8 mouse cellular contexts compared by ENCODE assay signal in genomic region chr7:82866486-82867270, GRCm38 (mm10). TPM values are rescaled to one million over a fixed set of nuclear protein-coding genes. Genes with fewer than 3 reads are reported as not detected.
DNase-seq lines count a peak whose midpoint lies in the region; ATAC-seq and TF ChIP-seq lines count a peak whose summit lies in the region.

No protein-coding gene starts in this region.

- peaks cover 0 to 2% of the 10 kb centered on the region in 2 experiments; a peak in 1 of 4 replicates for H3K36me3 ChIP-seq in MEL (ENCODE audit: control insufficient read depth in 1 of 2, insufficient read depth in 2 of 2, low read length in 2 of 2)
- peaks cover 11% of the 10 kb centered on the region for H3K36me3 ChIP-seq in forebrain, embryonic 16.5 days (ENCODE audit: control insufficient read depth, insufficient read depth)
- H3K36me3 ChIP-seq in lung, embryonic 15.5 days: peaks cover 11% of the 10 kb centered on the region

- H3K27me3 ChIP-seq in MEL (ENCODE audit: control insufficient read depth in 1 of 2, insufficient read depth in 2 of 2, low read length in 2 of 2): peaks cover 0 to 2% of the 10 kb centered on the region in 2 experiments; a peak in 1 of 4 replicates
- no peaks in the 10 kb centered on the region for H3K27me3 ChIP-seq in forebrain, embryonic 16.5 days (replicated peaks; ENCODE audit: control insufficient read depth, insufficient read depth, low read length)
- no peaks in the 10 kb centered on the region for H3K27me3 ChIP-seq in lung, embryonic 15.5 days

- peak overlapping the region; percentile 77 for H3K27ac ChIP-seq in MEL (ENCODE audit: control insufficient read depth, low read depth, low read length)
- H3K27ac ChIP-seq in forebrain, embryonic 16.5 days (ENCODE audit: low read length): peak overlapping the region; percentile 100
- peak overlapping the region; percentile 100 for H3K27ac ChIP-seq in lung, embryonic 15.5 days
- peak overlapping the region; percentile 99 for H3K27ac ChIP-seq in olfactory bulb, adult 2 months (ENCODE audit: insufficient read depth, low read depth, low read length)

- peak overlapping the region; percentile 82 for H3K9ac ChIP-seq in MEL (ENCODE audit: control insufficient read depth, low read depth, low read length, poor library complexity, severe bottlenecking)
- H3K9ac ChIP-seq in forebrain, embryonic 16.5 days (replicated peaks; ENCODE audit: low read depth, low read length): peak overlapping the region; percentile 82
- peak overlapping the region; percentile 66 for H3K9ac ChIP-seq in lung, embryonic 15.5 days

- peak; percentile 85 for ATAC-seq in forebrain, embryonic 16.5 days
- ATAC-seq in lung, embryonic 15.5 days (ENCODE audit: borderline replicate concordance, extremely low read depth, low FRiP score, low TSS enrichment): peak; percentile 87

- peak in 1 of 2 experiments; percentile 12; a peak in 1 of 4 replicates for TF ChIP-seq POLR2A in MEL (IDR thresholded peaks at IDR 0.05; ENCODE audit: control insufficient read depth in 1 of 2, insufficient read depth in 1 of 2, low read depth in 1 of 2, low read length in 2 of 2, poor library complexity in 1 of 2)
- TF ChIP-seq POLR2A in olfactory bulb, adult 2 months (IDR thresholded peaks at IDR 0.05; ENCODE audit: insufficient read depth, low read depth, low read length): no peak; the same call in none of the 2 replicates

- H3K79me2 ChIP-seq in MEL (ENCODE audit: control insufficient read depth, insufficient read depth, low read length, poor library complexity): peaks cover 5% of the 10 kb centered on the region; the same call in 1 of the 2 replicates

- no peaks in the 10 kb centered on the region for H3K9me3 ChIP-seq in MEL (replicated peaks; ENCODE audit: insufficient read depth, low read length)
- H3K9me3 ChIP-seq in forebrain, embryonic 16.5 days (ENCODE audit: control insufficient read depth, low read length): no peaks in the 10 kb centered on the region
- H3K9me3 ChIP-seq in lung, embryonic 15.5 days: no peaks in the 10 kb centered on the region

- peak; percentile 96 for DNase-seq in MEL (ENCODE audit: low read depth, low spot score)
- DNase-seq in cerebellum, adult 18-20 months: peak; percentile 93 to 98
- DNase-seq in heart, postnatal 36 days: peak; percentile 88 to 91
- peak; percentile 92 to 94 for DNase-seq in layer of hippocampus, adult 8-10 months (ENCODE audit: low spot score in 2 of 2)
- DNase-seq in thymus, adult 18-20 months: peak; percentile 95 to 96

- intact Hi-C loops in heart, postnatal 36 days (cut with DNase I): loop anchor here (2.0 to 10.0 kb wide), 5 partner anchors 149 to 1016 kb away; partner anchors contain the start of genes Mesd, Stard5 and Tlnrd1

- WGBS in forebrain, embryonic 16.5 days: under 1% methylated on average over 38 of the region's 68 CpGs
- under 1% methylated on average over 58 of the region's 68 CpGs for WGBS in lung, embryonic 15.5 days
- WGBS in olfactory bulb, adult 2 months: under 1% methylated on average over 63 of the region's 68 CpGs

- TF ChIP-seq RAD21 in MEL (IDR thresholded peaks at IDR 0.05; ENCODE audit: low read depth, low read length): no peak

- peak overlapping the region; percentile 77 to 90 for H3K4me3 ChIP-seq in MEL (ENCODE audit: control insufficient read depth in 1 of 2, insufficient read depth in 1 of 2, low read depth in 2 of 2, low read length in 2 of 2)
- peak overlapping the region; percentile 91 for H3K4me3 ChIP-seq in forebrain, embryonic 16.5 days (replicated peaks; ENCODE audit: low read length)
- peak overlapping the region; percentile 96 for H3K4me3 ChIP-seq in lung, embryonic 15.5 days
- peak overlapping the region; percentile 69 for H3K4me3 ChIP-seq in olfactory bulb, adult 2 months (ENCODE audit: insufficient read depth, low read depth, low read length)

- H3K4me1 ChIP-seq in MEL (ENCODE audit: control insufficient read depth in 1 of 2, insufficient read depth in 2 of 2, low read length in 2 of 2): peaks cover 0 to 3% of the 10 kb centered on the region in 2 experiments; a peak in 1 of 4 replicates
- H3K4me1 ChIP-seq in forebrain, embryonic 16.5 days (replicated peaks; ENCODE audit: control insufficient read depth, insufficient read depth, low read length): peaks cover 19% of the 10 kb centered on the region
- peaks cover 31% of the 10 kb centered on the region for H3K4me1 ChIP-seq in lung, embryonic 15.5 days
- H3K4me1 ChIP-seq in olfactory bulb, adult 2 months (ENCODE audit: control insufficient read depth, insufficient read depth, low read length): peaks cover 20% of the 10 kb centered on the region

- no peak for TF ChIP-seq EP300 in MEL (IDR thresholded peaks at IDR 0.05; ENCODE audit: low read depth in 1 of 2, low read length in 2 of 2)

- H3K4me2 ChIP-seq in forebrain, embryonic 16.5 days (ENCODE audit: low read length): peak overlapping the region; percentile 56
- H3K4me2 ChIP-seq in lung, embryonic 15.5 days: peak overlapping the region; percentile 92

- no peak for TF ChIP-seq CTCF in MEL (IDR thresholded peaks at IDR 0.05 in 2 of 3, conservative IDR thresholded peaks at IDR 0.05 in 1 of 3; ENCODE audit: control insufficient read depth in 1 of 3, insufficient read depth in 1 of 3, low read depth in 2 of 3, low read length in 3 of 3, poor library complexity in 1 of 3, severe bottlenecking in 1 of 3)
- no peak for TF ChIP-seq CTCF in olfactory bulb, adult 2 months (IDR thresholded peaks at IDR 0.05; ENCODE audit: insufficient read depth, low read depth, low read length)

TF ChIP-seq in MEL, 35 proteins besides CTCF, POLR2A, EP300 and RAD21:
- TF ChIP-seq UBTF (IDR thresholded peaks at IDR 0.05; ENCODE audit: borderline replicate concordance, insufficient read depth, low read depth, low read length) (no peak), MAZ (IDR thresholded peaks at IDR 0.05; ENCODE audit: low read depth, low read length) (peak; percentile 93), JUND (IDR thresholded peaks at IDR 0.05; ENCODE audit: low read depth, low read length) (no peak)
TF ChIP-seq in MEL: peak in this region for 1.

RNA-seq across cellular contexts. Expression of gene Mex3b, which starts 0.5 kb away (rescaled TPM):
- total RNA-seq in MEL (2012; rRNA removed): 1.7 and 2.0 TPM in 2 replicates
- polyA plus RNA-seq in MEL (2012; ENCODE audit: insufficient read depth in 1 of 2, insufficient read length in 2 of 2, low read depth in 1 of 2, low replicate concordance in 2 of 2, missing spikeins in 1 of 2): 1 to 10 TPM in 1 of 2 experiments, not detected in 1; 4.2 TPM
- 41.7 and 52.7 TPM in 2 replicates for polyA plus RNA-seq in forebrain, embryonic 16.5 days (2015; fragmentation: Nextera tagmentation; extraction: Ambion mirVana)
- 1 to 10 TPM; 1.9 to 2.2 TPM for total RNA-seq in heart, postnatal 36 days (2021)
- total RNA-seq in layer of hippocampus, adult 8-10 months (2022): 10 to 100 TPM; 17.1 to 19.7 (median 19.1) TPM
- polyA plus RNA-seq in lung, embryonic 15.5 days (2015; fragmentation: Nextera tagmentation; extraction: Ambion mirVana): 11.0 and 12.0 TPM in 2 replicates
- not detected in 2 replicates for polyA plus RNA-seq in olfactory bulb, adult 2 months (2012; ENCODE audit: insufficient read depth, insufficient read length, low replicate concordance, missing spikeins)

Comparison
In these comparisons a context has a peak if more than half of its experiments do, and no peak if none do; other contexts are left out.
1. Peak in every context shown above with its lines: DNase-seq, ATAC-seq, H3K4me3 ChIP-seq and H3K27ac ChIP-seq.